Mouse (Mus musculus): ENCODE data around the gene Surf1. TPM values are rescaled to one million over a fixed set of nuclear protein-coding genes. Genes with fewer than 3 reads are reported as not detected.

Surf1 gene
- total RNA-seq, 1 experiment = 50.7 TPM

- peaks cover 50% of the 10 kb centered on the region for H3K36me3 ChIP-seq (ENCODE audit: control insufficient read depth, insufficient read depth, low read length, poor library complexity, severe bottlenecking)
Observed at GRCm38 (mm10) chr2:26912253-26912770, 4.0 kb downstream of the Surf1 start.

GRCm38 (mm10) chr2:26910994-26911765, 5.2 kb downstream of the Surf1 start:
- TF ChIP-seq ZNF384 (IDR thresholded peaks at IDR 0.05; ENCODE audit: low read depth, low read length) = no peak
- TF ChIP-seq MAFK (IDR thresholded peaks at IDR 0.05; ENCODE audit: insufficient read depth, low read depth, low read length) = no peak
- no peak for TF ChIP-seq HCFC1 (IDR thresholded peaks at IDR 0.05; ENCODE audit: borderline replicate concordance, insufficient read depth, low read length)
- no peak for TF ChIP-seq CHD2 (IDR thresholded peaks at IDR 0.05; ENCODE audit: low read depth, low read length)
- no peak for TF ChIP-seq ZC3H11A (IDR thresholded peaks at IDR 0.05; ENCODE audit: borderline replicate concordance, low read depth, low read length)
- Histone ChIP-seq H3K36me3 (ENCODE audit: control insufficient read depth, insufficient read depth, low read length, poor library complexity, severe bottlenecking) (peaks cover 55% of the 10 kb centered on the region), H3K9me3 (ENCODE audit: control insufficient read depth, insufficient read depth, low read depth, low read length) (no peaks in the 10 kb centered on the region), H3K4me3 (ENCODE audit: insufficient read depth in 1 of 2, low read depth in 1 of 2, low read length in 2 of 2, poor library complexity in 1 of 2, severe bottlenecking in 1 of 2) (peak overlapping the region; percentile 91 to 94), H3K9ac (ENCODE audit: insufficient read depth, low read depth, low read length, poor library complexity, severe bottlenecking) (peak overlapping the region; percentile 99), H3K27ac (ENCODE audit: insufficient read depth, low read depth, low read length, poor library complexity, severe bottlenecking) (peak overlapping the region; percentile 92), H3K4me1 (ENCODE audit: control insufficient read depth in 2 of 2, insufficient read depth in 2 of 2, low read length in 2 of 2, poor library complexity in 1 of 2) (peaks cover 0 to 5% of the 10 kb centered on the region in 2 experiments; a peak in 1 of 4 replicates)
- no peak for DNase-seq (ENCODE audit: low read depth, low spot score)
- in situ Hi-C loops (cut with MboI; ENCODE audit: low sequenced_read_pairs in 2 of 2, unreplicated experiment in 2 of 2) = loop anchor here in 1 of 2 experiments (25.0 kb wide), 1 partner anchor 474 kb away; the partner anchor contains the start of gene Sec16a

More at GRCm38 (mm10) chr2:26912253-26912770, 4.0 kb downstream of the Surf1 start:
- H3K4me3 ChIP-seq (ENCODE audit: insufficient read depth in 1 of 2, low read depth in 1 of 2, low read length in 2 of 2, poor library complexity in 1 of 2, severe bottlenecking in 1 of 2) = peak overlapping the region; percentile 91 to 94
- peaks cover 0 to 8% of the 10 kb centered on the region in 2 experiments; a peak in 1 of 4 replicates for H3K4me1 ChIP-seq (ENCODE audit: control insufficient read depth in 2 of 2, insufficient read depth in 2 of 2, low read length in 2 of 2, poor library complexity in 1 of 2)
- H3K9ac ChIP-seq (ENCODE audit: insufficient read depth, low read depth, low read length, poor library complexity, severe bottlenecking) = peak overlapping the region; percentile 99
- H3K9me3 ChIP-seq (ENCODE audit: control insufficient read depth, insufficient read depth, low read depth, low read length) = no peaks in the 10 kb centered on the region
- in situ Hi-C loops (cut with MboI; ENCODE audit: low sequenced_read_pairs in 2 of 2, unreplicated experiment in 2 of 2) = loop anchor here in 1 of 2 experiments (25.0 kb wide), 1 partner anchor 475 kb away; the partner anchor contains the start of gene Sec16a
- H3K27ac ChIP-seq (ENCODE audit: insufficient read depth, low read depth, low read length, poor library complexity, severe bottlenecking) = no peak overlapping the region
- DNase-seq (ENCODE audit: low read depth, low spot score) = no peak
- TF ChIP-seq CHD2 (IDR thresholded peaks at IDR 0.05; ENCODE audit: low read depth, low read length) = no peak
- no peak for TF ChIP-seq HCFC1 (IDR thresholded peaks at IDR 0.05; ENCODE audit: borderline replicate concordance, insufficient read depth, low read length)
- TF ChIP-seq ZNF384 (IDR thresholded peaks at IDR 0.05; ENCODE audit: low read depth, low read length) = no peak
- TF ChIP-seq MAFK (IDR thresholded peaks at IDR 0.05; ENCODE audit: insufficient read depth, low read depth, low read length) = no peak
- TF ChIP-seq ZC3H11A (IDR thresholded peaks at IDR 0.05; ENCODE audit: borderline replicate concordance, low read depth, low read length) = no peak

GRCm38 (mm10) chr2:26910124-26910993, 6.0 kb downstream of the Surf1 start, which contains the start of the genes Med22 and Rpl7a:
Gene Med22, minus strand, starts transcription at chr2:26910677.
Gene Rpl7a, plus strand, starts transcription at chr2:26910764.
- DNase-seq (ENCODE audit: low read depth, low spot score) = peak; percentile 97
- H3K36me3 ChIP-seq (ENCODE audit: control insufficient read depth, insufficient read depth, low read length, poor library complexity, severe bottlenecking) = peaks cover 62% of the 10 kb centered on the region
- H3K4me1 ChIP-seq (ENCODE audit: control insufficient read depth in 2 of 2, insufficient read depth in 2 of 2, low read length in 2 of 2, poor library complexity in 1 of 2) = peaks cover 0 to 5% of the 10 kb centered on the region in 2 experiments; a peak in 1 of 4 replicates
- TF ChIP-seq HCFC1 (IDR thresholded peaks at IDR 0.05; ENCODE audit: borderline replicate concordance, insufficient read depth, low read length) = peak; percentile 52; the same call in 1 of the 2 replicates
- no peak for TF ChIP-seq ZNF384 (IDR thresholded peaks at IDR 0.05; ENCODE audit: low read depth, low read length)
- peak; percentile 99 for TF ChIP-seq CHD2 (IDR thresholded peaks at IDR 0.05; ENCODE audit: low read depth, low read length)
- peak within 1 kb of the TSS; percentile 91 to 94 for H3K4me3 ChIP-seq (ENCODE audit: insufficient read depth in 1 of 2, low read depth in 1 of 2, low read length in 2 of 2, poor library complexity in 1 of 2, severe bottlenecking in 1 of 2)
- no peaks in the 10 kb centered on the region for H3K9me3 ChIP-seq (ENCODE audit: control insufficient read depth, insufficient read depth, low read depth, low read length)
- H3K9ac ChIP-seq (ENCODE audit: insufficient read depth, low read depth, low read length, poor library complexity, severe bottlenecking) = peak within 1 kb of the TSS; percentile 99
- peak within 1 kb of the TSS; percentile 92 for H3K27ac ChIP-seq (ENCODE audit: insufficient read depth, low read depth, low read length, poor library complexity, severe bottlenecking)
- in situ Hi-C loops (cut with MboI; ENCODE audit: low sequenced_read_pairs in 2 of 2, unreplicated experiment in 2 of 2) = loop anchor here in 1 of 2 experiments (25.0 kb wide), 1 partner anchor 473 kb away; the partner anchor contains the start of gene Sec16a

GRCm38 (mm10) chr2:26909387-26909784, 6.9 kb downstream of the Surf1 start:
- H3K4me3 ChIP-seq (ENCODE audit: insufficient read depth in 1 of 2, low read depth in 1 of 2, low read length in 2 of 2, poor library complexity in 1 of 2, severe bottlenecking in 1 of 2) = peak overlapping the region; percentile 67 to 85
- peaks cover 0 to 5% of the 10 kb centered on the region in 2 experiments; a peak in 1 of 4 replicates for H3K4me1 ChIP-seq (ENCODE audit: control insufficient read depth in 2 of 2, insufficient read depth in 2 of 2, low read length in 2 of 2, poor library complexity in 1 of 2)
- H3K27ac ChIP-seq (ENCODE audit: insufficient read depth, low read depth, low read length, poor library complexity, severe bottlenecking) = no peak overlapping the region
- no peak for DNase-seq (ENCODE audit: low read depth, low spot score)
- no peaks in the 10 kb centered on the region for H3K9me3 ChIP-seq (ENCODE audit: control insufficient read depth, insufficient read depth, low read depth, low read length)
- TF ChIP-seq MAFK (IDR thresholded peaks at IDR 0.05; ENCODE audit: insufficient read depth, low read depth, low read length) = no peak
- TF ChIP-seq ZC3H11A (IDR thresholded peaks at IDR 0.05; ENCODE audit: borderline replicate concordance, low read depth, low read length) = no peak
- no peak for TF ChIP-seq CHD2 (IDR thresholded peaks at IDR 0.05; ENCODE audit: low read depth, low read length)
- TF ChIP-seq ZNF384 (IDR thresholded peaks at IDR 0.05; ENCODE audit: low read depth, low read length) = no peak
- TF ChIP-seq HCFC1 (IDR thresholded peaks at IDR 0.05; ENCODE audit: borderline replicate concordance, insufficient read depth, low read length) = no peak
- H3K9ac ChIP-seq (ENCODE audit: insufficient read depth, low read depth, low read length, poor library complexity, severe bottlenecking) = peak overlapping the region; percentile 89; the same call in 1 of the 2 replicates
- peaks cover 61% of the 10 kb centered on the region for H3K36me3 ChIP-seq (ENCODE audit: control insufficient read depth, insufficient read depth, low read length, poor library complexity, severe bottlenecking)
- in situ Hi-C loops (cut with MboI; ENCODE audit: low sequenced_read_pairs in 2 of 2, unreplicated experiment in 2 of 2) = loop anchor here in 1 of 2 experiments (25.0 kb wide), 1 partner anchor 472 kb away; the partner anchor contains the start of gene Sec16a

Data from ES-E14 (cell line).